8 mouse cellular contexts compared by ENCODE assay signal in genomic region chr12:78749378-78749801, GRCm38 (mm10). TPM values are rescaled to one million over a fixed set of nuclear protein-coding genes. Genes with fewer than 3 reads are reported as not detected.
A peak's percentile ranks its signal among the peaks of the same experiment; 100 is the strongest.
DNase-seq lines count a peak whose midpoint lies in the region; ATAC-seq lines count a peak whose summit lies in the region.

No protein-coding gene starts in this region.

- ATAC-seq in hindbrain, embryonic 16.5 days = peak; percentile 15; the same call in 1 of the 2 replicates

- no peaks in the 10 kb centered on the region for H3K27me3 ChIP-seq in hindbrain, embryonic 16.5 days (replicated peaks; ENCODE audit: control insufficient read depth, insufficient read depth, low read length)

- no peaks in the 10 kb centered on the region for H3K36me3 ChIP-seq in hindbrain, embryonic 16.5 days (ENCODE audit: control insufficient read depth, insufficient read depth, low read length)

- H3K27ac ChIP-seq in hindbrain, embryonic 16.5 days (ENCODE audit: low read depth, low read length) = peak overlapping the region; percentile 83

- peak overlapping the region; percentile 80 for H3K9ac ChIP-seq in hindbrain, embryonic 16.5 days (ENCODE audit: low read depth, low read length)

- H3K9me3 ChIP-seq in hindbrain, embryonic 16.5 days (ENCODE audit: control insufficient read depth, low read length) = no peaks in the 10 kb centered on the region

- peaks cover 3% of the 10 kb centered on the region for H3K4me1 ChIP-seq in hindbrain, embryonic 16.5 days (ENCODE audit: control insufficient read depth, insufficient read depth, low read depth, low read length)

- H3K4me2 ChIP-seq in hindbrain, embryonic 16.5 days (ENCODE audit: low read length) = peak overlapping the region; percentile 94

- WGBS in hindbrain, embryonic 16.5 days = under 1% methylated on average over 20 of the region's 25 CpGs

- H3K4me3 ChIP-seq in hindbrain, embryonic 16.5 days (ENCODE audit: low read length) = peak overlapping the region; percentile 76

- DNase-seq in thymus, adult 18-20 months = peak; percentile 33 to 39
- no peak for DNase-seq in thymus, postnatal 36 days
- peak; percentile 22 to 34 for DNase-seq in cerebellum, postnatal 4 days (ENCODE audit: low spot score in 2 of 2)
- peak; percentile 69 for DNase-seq in gastrocnemius, adult 18-20 months (ENCODE audit: low spot score)
- peak; percentile 46 to 63 for DNase-seq in left cerebral cortex, adult 18-20 months (ENCODE audit: low spot score in 2 of 2)
- DNase-seq in lung, postnatal 4 days = peak; percentile 67 to 72
- peak; percentile 46 for DNase-seq in right cerebral cortex, postnatal 14 days

RNA-seq across cellular contexts. Expression of gene Mpp5, which starts 0.7 kb away (rescaled TPM):
- total RNA-seq in gastrocnemius, adult 18-20 months (2021) = 10 to 100 TPM; 12.1 to 19.2 TPM
- 15.5 and 15.9 TPM in 2 replicates for polyA plus RNA-seq in hindbrain, embryonic 16.5 days (2015; fragmentation: Nextera tagmentation; extraction: Ambion mirVana)
- 10 to 100 TPM; 23.6 to 27.7 TPM for total RNA-seq in left cerebral cortex, adult 18-20 months (2021)

RNA-seq across cellular contexts. Expression of gene Fam71d, which starts 58.1 kb away (rescaled TPM):
- total RNA-seq in gastrocnemius, adult 18-20 months (2021) = not detected
- polyA plus RNA-seq in hindbrain, embryonic 16.5 days (2015; fragmentation: Nextera tagmentation; extraction: Ambion mirVana) = 0.40 TPM in 1 of 2 replicates, not detected in the other
- 1 to 10 TPM in 1 of 2 experiments, under 1 TPM in 1; 0.35 to 1.8 TPM for total RNA-seq in left cerebral cortex, adult 18-20 months (2021)

Comparison
In these comparisons a context has a peak if more than half of its experiments do, and no peak if none do; other contexts are left out.
1. DNase-seq: peak in thymus, adult 18-20 months (2 of 2), cerebellum, postnatal 4 days (2 of 2), gastrocnemius, adult 18-20 months (single experiment), left cerebral cortex, adult 18-20 months (2 of 2), lung, postnatal 4 days (2 of 2) and right cerebral cortex, postnatal 14 days (single experiment); none in thymus, postnatal 36 days (0 of 2).